Mouse (Mus musculus) v-Abl transformed pro-B cells (cell line): ENCODE measurements around the gene Hykk.
"Not testable (repeated sequence)": the region's sequence is repeated elsewhere in the genome, so short reads cannot be mapped to it uniquely, and the experiment has no call there.

Experiments used
- in situ Hi-C, 2 experiments: fragments of 400-800 bp; cut with MboI; formaldehyde crosslinking; loops; one replicate each; pipeline ENCODE4 v1.15.1; 2025; ENCODE audit not compliant: unreplicated experiment in 2 of 2

Gene Hykk

GRCm38 (mm10) chr9:54917010-54917677, at the start of gene Hykk:
TSS of gene Hykk (plus strand) at chr9:54917283.
- in situ Hi-C loops, result no loop called here

GRCm38 (mm10) chr9:54878759-54879158, 38.3 kb upstream of the Hykk start:
- in situ Hi-C loops, result no loop called here

DNA sequence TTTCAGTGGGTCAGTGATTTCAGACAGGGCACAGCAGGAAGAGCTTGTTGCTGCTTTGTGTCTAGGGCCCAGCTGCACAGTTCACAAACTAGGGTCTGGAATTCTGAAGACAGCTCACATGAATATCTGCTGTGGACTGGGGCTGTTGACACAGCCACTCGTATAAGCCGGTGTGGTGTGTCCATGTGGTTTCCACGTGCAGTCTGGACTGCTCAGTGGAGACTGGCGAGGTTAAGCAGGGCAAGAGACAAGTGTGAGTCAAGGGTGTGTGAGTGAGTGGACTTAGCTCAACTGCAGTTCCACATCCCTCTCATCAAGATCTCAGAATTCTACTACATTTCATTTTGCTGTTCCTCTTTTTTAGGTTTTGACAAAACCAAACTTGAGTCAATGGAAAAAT, 25.0 kb upstream of the Hykk start:
- in situ Hi-C loops, result no loop called here

GRCm38 (mm10) chr9:54897097-54897496, 20.0 kb upstream of the Hykk start:
- in situ Hi-C loops, result no loop called here

DNA sequence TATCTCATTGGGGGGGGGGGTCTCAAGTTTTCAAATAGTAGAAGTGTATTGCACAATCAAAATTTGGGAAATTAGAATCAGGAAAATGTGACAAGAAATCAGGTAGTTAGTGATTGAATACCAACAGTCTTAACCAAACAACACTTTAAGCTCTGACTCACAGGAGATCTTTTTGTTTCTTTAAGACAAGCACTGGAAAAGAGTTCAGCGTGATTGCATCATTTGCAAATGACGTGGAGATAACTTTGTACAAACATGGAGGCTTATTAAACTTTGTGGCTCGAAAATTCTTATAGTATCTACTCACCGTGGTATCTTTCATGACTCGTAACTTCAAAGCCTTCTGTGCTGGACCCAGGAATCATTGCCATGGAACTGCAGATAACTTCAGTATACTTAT, 7.6 kb upstream of the Hykk start:
- in situ Hi-C loops, result loop anchor here in 1 of 2 experiments (5.0 kb wide), 1 partner anchor 37 kb away; no protein-coding TSS in a partner anchor

- in situ Hi-C loops, result no loop called here
Observed at GRCm38 (mm10) chr9:54915576-54915975, 1.5 kb upstream of the Hykk start.

GRCm38 (mm10) chr9:54916401-54916800, 682 bp upstream of the Hykk start:
- in situ Hi-C loops, result no loop called here

GRCm38 (mm10) chr9:54918191-54918590, 1.1 kb downstream of the Hykk start:
- in situ Hi-C loops, result no loop called here

- in situ Hi-C loops, result no loop called here
Observed at GRCm38 (mm10) chr9:54918781-54919180, 1.7 kb downstream of the Hykk start.

DNA sequence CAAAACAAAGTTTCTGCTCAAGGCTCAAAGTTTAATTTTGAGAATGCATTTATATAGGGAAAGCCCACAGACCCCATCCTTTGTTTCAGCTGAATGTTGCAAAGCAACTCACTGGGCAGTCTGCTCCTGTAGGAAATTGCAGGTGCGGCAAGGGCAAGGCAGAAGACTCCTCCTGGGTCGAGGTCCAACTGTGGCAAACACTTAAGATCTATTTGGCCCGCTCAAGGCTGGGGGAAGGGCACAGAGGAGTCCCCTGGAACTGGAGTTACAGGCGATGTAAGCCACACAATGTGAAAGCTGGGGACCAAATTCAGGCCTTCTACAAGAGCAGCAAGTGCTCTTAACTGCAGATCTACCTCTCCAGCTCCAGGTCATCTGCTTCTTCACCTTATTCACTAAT, 2.9 kb downstream of the Hykk start:
- in situ Hi-C loops, result no loop called here

DNA sequence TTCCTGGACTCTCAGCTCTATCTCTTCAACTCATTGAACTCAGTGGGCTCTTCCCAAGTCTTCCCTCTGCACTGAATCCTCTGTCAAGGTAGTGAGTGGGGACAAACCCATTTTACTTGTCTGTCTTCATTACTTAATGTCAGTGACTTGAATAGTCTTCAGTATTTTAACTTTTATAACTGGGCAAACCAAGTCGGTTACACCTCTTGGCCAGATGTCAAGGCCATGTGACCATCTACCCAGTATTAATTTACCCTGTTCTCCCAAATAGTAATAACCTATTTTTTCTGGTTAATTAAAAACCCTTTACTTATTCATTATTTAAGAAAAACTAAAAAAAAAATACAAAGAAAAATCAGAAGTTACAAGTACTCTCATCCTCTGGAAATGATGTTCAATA, 13.7 kb downstream of the Hykk start:
- in situ Hi-C loops, result no loop called here

DNA sequence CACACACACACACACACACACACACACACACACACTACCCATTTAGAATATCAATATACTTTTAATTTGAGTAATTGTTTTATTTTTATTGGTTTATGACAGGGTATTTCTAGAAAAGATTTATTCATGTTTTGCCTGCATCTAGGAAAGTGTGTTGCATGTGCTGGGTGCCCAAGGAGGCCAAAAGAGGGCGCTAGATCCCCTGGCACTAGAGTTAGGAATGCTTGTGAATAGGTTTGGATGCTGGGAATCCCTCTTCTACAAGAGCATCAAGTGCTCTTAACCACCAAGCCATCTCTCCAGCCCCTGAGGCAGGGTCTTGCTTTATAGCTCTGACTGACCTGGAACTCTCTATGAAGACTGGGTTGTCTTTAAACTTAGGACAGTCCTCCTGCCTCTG, 14.7 kb downstream of the Hykk start:
- in situ Hi-C loops, result no loop called here

DNA sequence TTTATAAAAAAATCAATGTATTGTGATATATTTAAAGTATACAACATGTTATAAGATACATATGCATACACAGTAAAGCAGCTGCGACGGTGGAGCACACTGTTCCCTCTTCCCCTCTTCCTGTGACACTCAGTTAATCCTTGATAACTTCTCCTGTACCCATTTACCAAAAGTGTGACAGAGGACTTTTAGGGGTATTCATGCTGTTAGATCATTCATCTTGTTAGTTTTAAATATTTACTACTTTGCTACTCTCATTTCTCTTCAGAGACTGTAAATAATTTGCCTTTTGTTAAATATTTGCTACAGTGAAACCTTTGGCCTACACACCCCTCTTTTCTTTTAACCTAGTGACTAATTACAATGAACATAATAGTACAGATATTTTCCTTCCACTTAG, 15.3 kb downstream of the Hykk start:
- in situ Hi-C loops, result no loop called here

- in situ Hi-C loops, result no loop called here
Observed at GRCm38 (mm10) chr9:54942071-54942470, 25.0 kb downstream of the Hykk start.

GRCm38 (mm10) chr9:54944467-54944866, 27.4 kb downstream of the Hykk start:
- in situ Hi-C loops, result no loop called here

DNA sequence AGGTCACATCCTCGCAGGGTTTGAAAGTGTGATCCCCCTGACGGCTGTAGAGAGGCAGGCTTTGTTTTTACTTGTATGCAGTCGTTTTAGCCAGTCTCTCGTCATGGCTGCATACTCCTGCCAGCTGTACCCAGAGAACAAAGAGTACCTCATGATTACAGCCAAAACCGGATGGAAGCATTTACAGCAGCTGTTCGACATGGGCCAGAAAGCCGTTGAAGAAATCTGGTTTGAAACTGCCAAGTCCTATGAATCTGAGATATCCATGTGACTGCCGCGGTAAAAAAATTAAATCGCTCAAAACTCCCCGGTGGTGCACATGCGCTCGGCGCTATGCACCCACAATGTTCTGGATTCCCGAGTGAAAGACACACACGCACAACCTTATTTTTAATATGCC, 29.2 kb downstream of the Hykk start:
- in situ Hi-C loops, result no loop called here

DNA sequence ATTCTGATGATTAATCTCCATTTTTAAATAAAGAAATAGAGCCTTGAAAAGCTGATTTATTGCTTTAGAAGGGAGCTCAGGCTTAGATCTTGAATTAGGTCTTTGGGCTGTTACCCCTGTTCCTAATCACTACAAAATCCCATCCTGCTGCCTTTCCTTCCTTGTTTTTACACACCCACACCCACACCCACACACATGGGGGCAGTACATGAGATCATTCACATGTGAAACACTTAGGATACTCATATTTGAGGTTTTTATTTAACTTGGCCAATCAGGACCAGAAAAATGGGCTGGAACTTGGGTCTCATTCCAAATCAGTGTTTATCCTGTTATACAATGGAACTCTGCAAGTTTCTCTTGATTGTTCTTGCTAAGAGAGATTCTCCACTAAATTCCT, 32.4 kb downstream of the Hykk start:
- in situ Hi-C loops, result no loop called here

- in situ Hi-C loops, result not testable (repeated sequence)
Observed at GRCm38 (mm10) chr9:54950162-54950561, 33.1 kb downstream of the Hykk start.

- in situ Hi-C loops, result no loop called here
Observed at GRCm38 (mm10) chr9:54950575-54951321, 33.7 kb downstream of the Hykk start, which contains the start of the genes Psma4 and AY074887. TSS of gene Psma4 (plus strand) at chr9:54950790. TSS of gene AY074887 (minus strand) at chr9:54950998.

GRCm38 (mm10) chr9:54961059-54961458, 44.0 kb downstream of the Hykk start:
- in situ Hi-C loops, result no loop called here

DNA sequence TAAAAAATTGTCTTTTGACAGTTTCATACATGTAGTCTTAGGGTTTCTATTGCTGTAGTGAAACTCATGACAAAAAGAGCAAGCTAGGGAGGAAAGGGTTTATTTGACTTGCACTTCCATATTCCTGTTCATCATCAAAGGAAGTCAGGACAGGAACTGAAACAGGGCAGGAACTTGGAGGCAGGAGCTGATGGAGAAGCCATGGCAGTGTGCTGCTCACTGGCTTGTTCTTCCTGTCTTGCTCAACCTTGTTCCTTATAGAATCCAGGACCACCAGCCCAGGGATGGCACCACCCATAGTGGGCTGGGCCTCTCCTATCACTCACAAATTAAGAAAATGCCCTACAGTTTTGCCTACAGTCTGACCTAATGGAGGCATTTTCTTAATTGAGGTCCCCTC, 46.6 kb downstream of the Hykk start:
- in situ Hi-C loops, result no loop called here

GRCm38 (mm10) chr9:54969972-54970637, 53.0 kb downstream of the Hykk start:
- in situ Hi-C loops, result no loop called here
